Mouse (Mus musculus) CH12.LX (cell line): ENCODE results near the gene Fpr3. TPM values are rescaled to one million over a fixed set of nuclear protein-coding genes. Genes with fewer than 3 reads are reported as not detected.

Experiments
- DNase-seq: peaks from one replicate; pipeline ENCODE4 v3.0.0-alpha.2; 2013; ENCODE audit errors: extremely low read depth
- H3K27ac ChIP-seq: 2 replicates; pipeline ENCODE4 v1.5.1; 2012; ENCODE audit warnings: low read depth, mild to moderate bottlenecking, control low read depth, moderate library complexity; ENCODE audit not compliant: insufficient read depth
- H3K27me3 ChIP-seq: replicated peaks from 2 replicates; pipeline ENCODE3; 2012; ENCODE audit warnings: inconsistent platforms
- H3K36me3 ChIP-seq, 2 experiments: replicated peaks in 1 of 2; 2 replicates each; pipeline versions ENCODE3 to v1.6.1; 2012; ENCODE audit warnings: inconsistent platforms in 1 of 2, low read length in 1 of 2, mild to moderate bottlenecking in 1 of 2, mixed read lengths in 1 of 2, moderate library complexity in 1 of 2; ENCODE audit not compliant: control insufficient read depth in 1 of 2, insufficient read depth in 1 of 2
- H3K4me1 ChIP-seq, 2 experiments: 2 replicates each; pipeline ENCODE4 v1.6.1; 2012; ENCODE audit warnings: inconsistent platforms in 1 of 2, moderate library complexity in 1 of 2; ENCODE audit not compliant: insufficient read depth in 2 of 2, control insufficient read depth in 1 of 2
- H3K4me2 ChIP-seq: 2 replicates; pipeline ENCODE4 v1.6.1; 2012; ENCODE audit warnings: low read depth, mild to moderate bottlenecking, control low read depth; ENCODE audit not compliant: poor library complexity, insufficient read depth, severe bottlenecking
- H3K4me3 ChIP-seq, 3 experiments: fragments of 150-350 bp in 1 of 3; sonication (generic) in 1 of 3; replicated peaks in 1 of 3; 2 replicates each; pipeline versions ENCODE3 to v1.5.1; 2011 to 2012; ENCODE audit warnings: low read depth in 2 of 3, low read length in 2 of 3, mild to moderate bottlenecking in 2 of 3, moderate library complexity in 2 of 3, control low read depth in 1 of 3, improper control_type of control experiment in 1 of 3, inconsistent platforms in 1 of 3, mixed read lengths in 1 of 3; ENCODE audit not compliant: poor library complexity in 1 of 3
- H3K79me2 ChIP-seq: replicated peaks from 2 replicates; pipeline ENCODE4 v1.6.1; 2012; ENCODE audit warnings: mild to moderate bottlenecking, moderate library complexity; ENCODE audit not compliant: control insufficient read depth, poor library complexity, insufficient read depth, severe bottlenecking; ENCODE audit errors: extremely low read depth
- H3K9ac ChIP-seq: 2 replicates; pipeline ENCODE4 v1.6.1; 2012; ENCODE audit warnings: low read depth, mild to moderate bottlenecking, control low read depth, moderate library complexity; ENCODE audit not compliant: insufficient read depth
- H3K9me3 ChIP-seq: replicated peaks from 2 replicates; pipeline ENCODE3; 2012; ENCODE audit warnings: low read length, inconsistent platforms, mixed read lengths
- CTCF ChIP-seq, 2 experiments: IDR thresholded peaks in 1 of 2; conservative IDR thresholded peaks in 1 of 2; 2 replicates each; pipeline ENCODE4 v1.5.1; 2011 to 2012; ENCODE audit warnings: low read depth in 2 of 2, low read length in 2 of 2, improper control_type of control experiment in 1 of 2, inconsistent platforms in 1 of 2, mild to moderate bottlenecking in 1 of 2, moderate library complexity in 1 of 2
- EP300 ChIP-seq: IDR thresholded peaks from 2 replicates; pipeline ENCODE4 v1.6.1; 2011; ENCODE audit warnings: low read length, improper control_type of control experiment
- GABPA ChIP-seq: IDR thresholded peaks from 2 replicates; pipeline ENCODE4 v1.6.1; 2012; ENCODE audit warnings: low read depth, low read length, improper control_type of control experiment, inconsistent platforms; ENCODE audit not compliant: insufficient replicate concordance
- HCFC1 ChIP-seq: IDR thresholded peaks from 2 replicates; pipeline ENCODE4 v1.6.1; 2012; ENCODE audit warnings: low read depth, mild to moderate bottlenecking, inconsistent platforms, low read length, improper control_type of control experiment
- JUND ChIP-seq: conservative IDR thresholded peaks from 2 replicates; pipeline ENCODE4 v1.6.1; 2011; ENCODE audit warnings: low read depth, low read length, improper control_type of control experiment
- MAX ChIP-seq: IDR thresholded peaks from 2 replicates; pipeline ENCODE4 v1.6.1; 2011; ENCODE audit warnings: low read length, improper control_type of control experiment
- MAZ ChIP-seq: IDR thresholded peaks from 2 replicates; pipeline ENCODE4 v1.6.1; 2012; ENCODE audit warnings: low read depth, mild to moderate bottlenecking, inconsistent platforms, low read length, improper control_type of control experiment, moderate library complexity
- NELFE ChIP-seq: IDR thresholded peaks from 2 replicates; pipeline ENCODE4 v1.6.1; 2011; ENCODE audit warnings: low read depth, low read length, improper control_type of control experiment
- NRF1 ChIP-seq: IDR thresholded peaks from 2 replicates; pipeline ENCODE4 v1.6.1; 2014; ENCODE audit warnings: low read depth, mild to moderate bottlenecking, inconsistent platforms, low read length, improper control_type of control experiment, moderate library complexity
- RAD21 ChIP-seq: IDR thresholded peaks from 2 replicates; pipeline ENCODE4 v1.6.1; 2011; ENCODE audit warnings: low read depth, mild to moderate bottlenecking, low read length, improper control_type of control experiment, moderate library complexity
- SIN3A ChIP-seq: IDR thresholded peaks from 2 replicates; pipeline ENCODE4 v1.6.1; 2012; ENCODE audit warnings: low read length, improper control_type of control experiment, inconsistent platforms
- SMC3 ChIP-seq: IDR thresholded peaks from 2 replicates; pipeline ENCODE4 v1.6.1; 2011; ENCODE audit warnings: low read depth, low read length, improper control_type of control experiment
- ZC3H11A ChIP-seq: IDR thresholded peaks from 2 replicates; pipeline ENCODE4 v1.6.1; 2012; ENCODE audit warnings: low read depth, mild to moderate bottlenecking, inconsistent platforms, low read length, improper control_type of control experiment
- dilution Hi-C: fragments of 300-500 bp; cut with MboI; formaldehyde crosslinking; loops from 2 replicates; pipeline ENCODE4 v1.14.3; 2020; ENCODE audit warnings: low sequenced_read_pairs; ENCODE audit not compliant: extremely low pct_unique_long_range_greater_than_20kb, extremely low pct_ligation_motif_present
- in situ Hi-C: fragments of 300-500 bp; cut with MboI; formaldehyde crosslinking; loops from 3 replicates; pipeline ENCODE4 v1.14.3; 2019; ENCODE audit warnings: low sequenced_read_pairs, low pct_ligation_motif_present, low pct_unique_long_range_greater_than_20kb, mixed read lengths
- polyA plus RNA-seq: library from polyadenylated mRNA; unstranded; fragments of >175 nt; gene quantifications from 2 replicates; pipeline ENCODE4 v1.2.1, GENCODE M21; 2012; ENCODE audit warnings: low read depth; ENCODE audit not compliant: insufficient read length
- total RNA-seq, 2 experiments: library from RNA; depleted of rRNA; stranded (reverse); fragments of 300-350 nt in 1 of 2; fragments of >200 nt in 1 of 2; gene quantifications; 2 replicates each; pipeline ENCODE4 v1.2.3; 2012 to 2014

The Fpr3 gene
- total and polyA plus RNA-seq, 3 experiments: not detected

- dilution Hi-C loops: no loop called here
These were observed 3.8 kb upstream of the Fpr3 start, which contains the start of gene Fpr1 for GRCm38 (mm10) chr17:17883840-17884239. Gene Fpr1 (minus strand): TSS chr17:17883940.

GRCm38 (mm10) chr17:17889732-17890425, 2.2 kb downstream of the Fpr3 start:
- Histone ChIP-seq H3K27ac (no peak overlapping the region), H3K79me2 (no peaks in the 10 kb centered on the region), H3K9me3 (no peaks in the 10 kb centered on the region), H3K4me2 (no peak overlapping the region), H3K4me3 (no peak overlapping the region), H3K4me1 (no peaks in the 10 kb centered on the region), H3K27me3 (no peaks in the 10 kb centered on the region), H3K36me3 (no peaks in the 10 kb centered on the region), H3K9ac (no peak overlapping the region)
- in situ Hi-C loops (no loop called here), dilution Hi-C loops (no loop called here)
- TF ChIP-seq MAZ (no peak), SIN3A (no peak), HCFC1 (no peak), ZC3H11A (no peak), GABPA (no peak), EP300 (no peak), MAX (no peak), CTCF (conservative IDR thresholded peaks at IDR 0.05 in 1 of 2, IDR thresholded peaks at IDR 0.05 in 1 of 2; ENCODE audit: low read depth in 2 of 2, low read length in 2 of 2) (no peak)
- DNase-seq: no peak

More at GRCm38 (mm10) chr17:17883840-17884239, 3.8 kb upstream of the Fpr3 start, which contains the start of gene Fpr1:
- Histone ChIP-seq H3K27ac (no peak within 1 kb of the TSS), H3K9me3 (no peaks in the 10 kb centered on the region), H3K4me1 (no peaks in the 10 kb centered on the region), H3K79me2 (no peaks in the 10 kb centered on the region), H3K27me3 (no peaks in the 10 kb centered on the region), H3K4me3 (no peak within 1 kb of the TSS), H3K9ac (no peak within 1 kb of the TSS), H3K4me2 (no peak within 1 kb of the TSS), H3K36me3 (no peaks in the 10 kb centered on the region)
- DNase-seq: no peak
- TF ChIP-seq SIN3A: no peak
- TF ChIP-seq MAZ: no peak
- no peak for TF ChIP-seq JUND
- in situ Hi-C loops: no loop called here

GRCm38 (mm10) chr17:17896039-17896438, 8.4 kb downstream of the Fpr3 start:
- Histone ChIP-seq H3K79me2 (no peaks in the 10 kb centered on the region), H3K27ac (no peak overlapping the region), H3K9me3 (no peaks in the 10 kb centered on the region), H3K9ac (no peak overlapping the region), H3K4me2 (no peak overlapping the region), H3K4me3 (no peak overlapping the region), H3K36me3 (no peaks in the 10 kb centered on the region), H3K4me1 (peaks cover 2 to 13% of the 10 kb centered on the region in 2 experiments; a peak in 3 of 4 replicates), H3K27me3 (no peaks in the 10 kb centered on the region)
- DNase-seq: peak; percentile 66
- in situ Hi-C loops (loop anchor here (5.0 kb wide), 1 partner anchor 129 kb away; no protein-coding TSS in a partner anchor), dilution Hi-C loops (no loop called here)
- no peak for TF ChIP-seq EP300
- TF ChIP-seq RAD21: peak; percentile 79
- TF ChIP-seq CTCF (conservative IDR thresholded peaks at IDR 0.05 in 1 of 2, IDR thresholded peaks at IDR 0.05 in 1 of 2; ENCODE audit: low read depth in 2 of 2, low read length in 2 of 2): peak; percentile 67 to 86
- TF ChIP-seq ZC3H11A: peak; percentile 19; the same call in 1 of the 2 replicates
- no peak for TF ChIP-seq NELFE
- TF ChIP-seq NRF1: no peak
- peak; percentile 81 for TF ChIP-seq SMC3
